Mouse (Mus musculus): ENCODE results near the gene Tsku. TPM values are rescaled to one million over a fixed set of nuclear protein-coding genes. Genes with fewer than 3 reads are reported as not detected.

Gene Tsku
- 4.0 and 7.1 TPM in 2 replicates for total RNA-seq (2014; rRNA removed; ENCODE audit: low replicate concordance)
- 3.3 and 3.7 TPM in 2 replicates for polyA plus RNA-seq (2015; fragmentation: Nextera tagmentation; extraction: Ambion mirVana)

DNA sequence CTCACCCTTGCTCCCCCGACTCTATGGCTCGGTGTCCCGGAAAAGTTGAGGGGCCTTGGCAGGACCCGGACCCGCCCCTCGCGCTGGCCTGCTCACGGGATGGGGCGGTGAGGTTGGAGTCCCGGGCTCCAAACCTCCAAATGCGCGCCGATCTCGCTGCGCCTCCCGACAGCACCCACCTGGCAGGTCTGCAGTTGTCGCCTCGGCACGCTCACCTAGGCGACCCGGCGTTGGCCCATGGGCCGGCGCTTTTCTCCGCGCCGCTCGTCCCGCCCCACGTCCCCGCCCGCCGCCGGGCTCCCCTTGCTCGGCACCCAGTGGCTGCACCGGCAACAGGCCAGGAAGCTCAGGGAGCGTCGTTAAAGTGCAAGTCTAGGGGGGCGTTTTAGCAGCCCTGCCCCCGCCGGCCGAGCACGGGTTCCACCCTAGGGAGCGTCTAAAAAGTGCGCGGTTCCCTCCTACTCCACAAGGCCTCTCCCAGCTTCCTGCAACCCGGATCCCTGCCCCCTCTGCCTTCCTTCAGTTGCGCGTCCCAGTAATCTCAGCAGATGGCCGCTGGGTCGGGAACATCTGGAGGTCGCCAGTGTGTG, at the start of gene Tsku:
Tsku (minus strand) TSS at position 266 of the 590 bp plus-strand sequence.
- peak; percentile 95 for DNase-seq (ENCODE audit: low spot score)
- no peaks in the 10 kb centered on the region for H3K27me3 ChIP-seq (ENCODE audit: control insufficient read depth, insufficient read depth, low read length)
- TF ChIP-seq CTCF (IDR thresholded peaks at IDR 0.05; ENCODE audit: low read depth) (peak; percentile 10), EP300 (IDR thresholded peaks at IDR 0.05; ENCODE audit: low read depth) (peak; percentile 76; the same call in 1 of the 2 replicates)
- no peaks in the 10 kb centered on the region for H3K36me3 ChIP-seq (replicated peaks; ENCODE audit: control insufficient read depth, insufficient read depth, low read length)
- H3K4me2 ChIP-seq (ENCODE audit: low read depth, low read length), result peak within 1 kb of the TSS; percentile 96
- ATAC-seq (ENCODE audit: insufficient read depth, low read depth), result peak; percentile 92
- H3K9ac ChIP-seq (replicated peaks; ENCODE audit: low read depth, low read length), result peak within 1 kb of the TSS; percentile 62
- under 1% methylated on average over 52 of the region's 52 CpGs for WGBS
- peak within 1 kb of the TSS; percentile 73 for H3K4me3 ChIP-seq (ENCODE audit: low read depth, low read length)
- 0 out of 2 replicates have a peak, but pooled peaks cover 7% of the 10 kb centered on the region for H3K9me3 ChIP-seq (replicated peaks; ENCODE audit: control insufficient read depth, low read length)
- peak within 1 kb of the TSS; percentile 68 for H3K27ac ChIP-seq (ENCODE audit: low read depth)
- 0 out of 2 replicates have a peak, but pooled peaks cover 10% of the 10 kb centered on the region for H3K4me1 ChIP-seq (ENCODE audit: control insufficient read depth, insufficient read depth)

DNA sequence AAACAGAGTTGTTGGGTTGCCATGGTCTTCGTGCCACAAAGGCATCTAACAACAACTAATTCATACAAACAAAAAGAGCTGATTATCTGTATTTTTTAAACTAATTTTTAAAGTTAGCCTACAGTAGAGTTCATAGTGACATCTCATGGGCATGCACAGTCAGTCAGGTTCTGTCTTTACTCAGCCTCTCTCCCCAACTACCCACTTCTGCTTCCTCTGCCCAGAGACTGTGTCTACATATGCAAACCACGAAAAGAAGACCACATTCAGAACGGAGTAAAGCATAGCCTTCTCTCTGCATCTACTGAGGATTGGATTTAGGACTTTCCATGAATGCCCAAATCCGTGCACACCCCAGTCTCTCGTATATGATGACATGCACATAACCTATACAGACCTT, 46.5 kb upstream of the Tsku start:
- Histone ChIP-seq H3K9me3 (replicated peaks; ENCODE audit: control insufficient read depth, low read length) (no peaks in the 10 kb centered on the region), H3K27ac (ENCODE audit: low read depth) (no peak overlapping the region), H3K36me3 (replicated peaks; ENCODE audit: control insufficient read depth, insufficient read depth, low read length) (no peaks in the 10 kb centered on the region), H3K4me1 (ENCODE audit: control insufficient read depth, insufficient read depth) (no peaks in the 10 kb centered on the region), H3K27me3 (ENCODE audit: control insufficient read depth, insufficient read depth, low read length) (no peaks in the 10 kb centered on the region), H3K9ac (replicated peaks; ENCODE audit: low read depth, low read length) (no peak overlapping the region), H3K4me2 (ENCODE audit: low read depth, low read length) (no peak overlapping the region), H3K4me3 (ENCODE audit: low read depth, low read length) (no peak overlapping the region)
- ATAC-seq (ENCODE audit: insufficient read depth, low read depth) (no peak), DNase-seq (ENCODE audit: low spot score) (no peak)
- WGBS, result 65% methylated on average over 5 of the region's 5 CpGs
- TF ChIP-seq EP300 (IDR thresholded peaks at IDR 0.05; ENCODE audit: low read depth) (no peak), CTCF (IDR thresholded peaks at IDR 0.05; ENCODE audit: low read depth) (no peak)

DNA sequence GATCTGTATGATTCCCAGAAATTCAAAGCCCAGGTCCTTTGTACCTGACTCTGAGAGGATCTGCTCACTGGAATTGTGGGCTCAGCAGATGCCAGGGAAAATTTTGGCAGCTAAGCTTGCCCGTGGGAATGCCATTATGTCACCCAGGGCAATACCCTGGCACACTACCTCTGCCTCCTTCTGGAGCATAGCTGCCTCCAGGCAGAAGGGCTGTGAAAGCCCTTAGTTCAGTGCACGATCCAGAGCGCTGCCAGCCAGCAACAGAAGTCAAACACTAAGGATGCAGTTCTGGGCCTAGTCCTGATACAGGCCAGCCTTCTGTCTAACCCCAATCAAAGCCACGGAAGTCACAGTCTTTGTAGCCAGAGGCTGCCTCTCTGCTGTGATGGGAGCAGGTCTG, 42.9 kb upstream of the Tsku start:
- WGBS, result 73% methylated on average over 4 of the region's 4 CpGs
- Histone ChIP-seq H3K27ac (ENCODE audit: low read depth) (no peak overlapping the region), H3K4me3 (ENCODE audit: low read depth, low read length) (no peak overlapping the region), H3K9me3 (replicated peaks; ENCODE audit: control insufficient read depth, low read length) (no peaks in the 10 kb centered on the region), H3K27me3 (ENCODE audit: control insufficient read depth, insufficient read depth, low read length) (no peaks in the 10 kb centered on the region), H3K36me3 (replicated peaks; ENCODE audit: control insufficient read depth, insufficient read depth, low read length) (no peaks in the 10 kb centered on the region), H3K4me1 (ENCODE audit: control insufficient read depth, insufficient read depth) (no peaks in the 10 kb centered on the region), H3K4me2 (ENCODE audit: low read depth, low read length) (no peak overlapping the region), H3K9ac (replicated peaks; ENCODE audit: low read depth, low read length) (no peak overlapping the region)
- ATAC-seq (ENCODE audit: insufficient read depth, low read depth), result no peak
- TF ChIP-seq CTCF (IDR thresholded peaks at IDR 0.05; ENCODE audit: low read depth) (no peak), EP300 (IDR thresholded peaks at IDR 0.05; ENCODE audit: low read depth) (no peak)
- no peak for DNase-seq (ENCODE audit: low spot score)

DNA sequence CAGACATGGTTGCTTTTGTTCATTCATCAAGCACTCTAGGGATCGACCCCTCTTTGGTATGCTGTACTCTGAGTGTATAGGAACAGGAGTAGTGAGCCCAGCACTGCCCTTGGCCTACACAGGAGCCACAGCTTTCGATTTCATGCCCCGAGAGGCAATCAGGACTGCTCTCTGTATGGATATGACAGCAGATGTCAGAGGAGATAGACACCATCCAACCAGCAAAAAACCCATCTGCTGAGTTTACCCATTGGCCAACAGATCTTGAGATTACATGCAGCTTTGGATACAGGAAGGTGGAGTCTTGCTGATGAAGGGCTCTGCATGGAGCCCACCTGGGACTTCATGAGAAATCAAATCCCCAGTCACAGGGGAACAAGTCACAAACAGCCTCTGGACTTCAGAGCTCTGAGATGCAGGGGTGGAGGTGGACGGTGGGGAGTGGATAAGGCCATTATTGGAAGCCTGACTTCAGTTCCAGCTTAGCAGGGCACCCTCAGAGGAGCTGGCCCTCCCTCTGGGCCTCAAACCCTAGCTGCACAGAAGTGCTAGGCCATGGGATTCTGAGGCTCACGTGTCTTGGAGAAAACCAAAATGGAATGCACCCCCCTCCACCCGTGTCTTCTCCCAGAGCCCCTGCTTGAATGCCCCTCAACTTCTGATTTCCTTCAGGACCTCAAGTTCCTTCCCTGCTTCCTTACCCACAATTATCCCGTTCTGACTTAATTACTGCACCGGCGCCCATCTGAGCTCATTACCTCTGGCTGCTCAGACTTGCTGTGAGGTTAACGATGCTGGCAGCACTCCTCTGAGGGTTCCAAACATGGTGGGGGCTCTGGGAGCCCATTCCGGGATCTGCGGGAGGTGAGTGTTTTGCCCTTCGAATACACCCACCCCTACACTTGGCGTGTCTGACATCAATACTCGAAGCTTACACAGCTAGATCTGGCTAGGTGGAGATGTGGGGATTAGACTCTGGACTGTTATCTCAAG, 41.8 kb upstream of the Tsku start:
- Histone ChIP-seq H3K27me3 (ENCODE audit: control insufficient read depth, insufficient read depth, low read length) (no peaks in the 10 kb centered on the region), H3K9me3 (replicated peaks; ENCODE audit: control insufficient read depth, low read length) (no peaks in the 10 kb centered on the region), H3K27ac (ENCODE audit: low read depth) (no peak overlapping the region), H3K4me1 (ENCODE audit: control insufficient read depth, insufficient read depth) (no peaks in the 10 kb centered on the region), H3K36me3 (replicated peaks; ENCODE audit: control insufficient read depth, insufficient read depth, low read length) (no peaks in the 10 kb centered on the region), H3K4me3 (ENCODE audit: low read depth, low read length) (no peak overlapping the region), H3K4me2 (ENCODE audit: low read depth, low read length) (no peak overlapping the region), H3K9ac (replicated peaks; ENCODE audit: low read depth, low read length) (no peak overlapping the region)
- WGBS, result 68% methylated on average over 15 of the region's 15 CpGs
- DNase-seq (ENCODE audit: low spot score) (no peak), ATAC-seq (ENCODE audit: insufficient read depth, low read depth) (no peak)
- TF ChIP-seq EP300 (IDR thresholded peaks at IDR 0.05; ENCODE audit: low read depth), result no peak
- TF ChIP-seq CTCF (IDR thresholded peaks at IDR 0.05; ENCODE audit: low read depth), result no peak

DNA sequence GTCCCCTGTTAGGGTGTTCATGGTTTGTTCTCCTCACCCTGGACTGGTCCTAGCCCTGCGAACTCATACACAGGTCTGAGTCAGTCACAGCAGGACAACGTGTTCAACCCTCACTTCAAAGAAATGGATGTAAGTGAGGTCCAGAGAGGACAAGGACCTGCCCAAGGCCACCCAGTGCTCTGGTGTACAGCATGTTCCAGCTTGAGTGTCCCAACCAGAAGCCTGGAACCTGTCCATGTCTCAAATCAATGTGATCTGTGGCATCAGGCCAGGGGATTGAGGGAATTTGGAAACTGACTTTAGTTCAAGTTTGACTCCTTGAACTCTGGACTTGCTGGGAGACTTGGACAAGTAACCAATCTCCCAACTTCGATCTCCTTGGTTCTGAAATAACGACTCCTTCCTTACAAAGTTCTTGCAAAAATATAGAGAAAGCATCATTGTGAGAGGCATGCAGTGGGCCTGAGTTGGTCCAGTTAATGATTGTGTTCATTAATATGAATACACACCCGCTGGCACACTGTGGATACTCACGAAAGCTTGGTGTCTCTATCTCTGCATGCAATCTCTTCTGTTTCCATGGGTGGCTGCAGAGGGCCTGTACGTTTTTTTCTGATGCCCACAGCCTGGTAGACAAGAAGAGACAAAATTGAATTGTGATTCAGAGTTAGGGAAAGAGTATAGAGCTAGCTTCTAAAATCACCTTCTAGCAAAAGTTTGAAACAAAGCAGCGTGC, 31.5 kb upstream of the Tsku start:
- no peak overlapping the region for H3K9ac ChIP-seq (replicated peaks; ENCODE audit: low read depth, low read length)
- ATAC-seq (ENCODE audit: insufficient read depth, low read depth), result no peak
- no peaks in the 10 kb centered on the region for H3K9me3 ChIP-seq (replicated peaks; ENCODE audit: control insufficient read depth, low read length)
- 84% methylated on average over 8 of the region's 8 CpGs for WGBS
- 0 out of 2 replicates have a peak, but pooled peaks cover 3% of the 10 kb centered on the region for H3K4me1 ChIP-seq (ENCODE audit: control insufficient read depth, insufficient read depth)
- TF ChIP-seq EP300 (IDR thresholded peaks at IDR 0.05; ENCODE audit: low read depth), result no peak
- no peak for TF ChIP-seq CTCF (IDR thresholded peaks at IDR 0.05; ENCODE audit: low read depth)
- H3K27ac ChIP-seq (ENCODE audit: low read depth), result no peak overlapping the region
- H3K36me3 ChIP-seq (replicated peaks; ENCODE audit: control insufficient read depth, insufficient read depth, low read length), result no peaks in the 10 kb centered on the region
- H3K4me3 ChIP-seq (ENCODE audit: low read depth, low read length), result no peak overlapping the region
- no peak overlapping the region for H3K4me2 ChIP-seq (ENCODE audit: low read depth, low read length)
- no peaks in the 10 kb centered on the region for H3K27me3 ChIP-seq (ENCODE audit: control insufficient read depth, insufficient read depth, low read length)
- DNase-seq (ENCODE audit: low spot score), result no peak
